Mouse (Mus musculus): Measurements from ENCODE around the gene Il13.

Il13 gene

GRCm38 (mm10) chr11:53634556-53634955, at the start of gene Il13:
Gene Il13, minus strand, starts transcription at chr11:53634702.
- no peak for DNase-seq (ENCODE audit: low spot score)

GRCm38 (mm10) chr11:53682994-53683530, 48.6 kb upstream of the Il13 start:
- DNase-seq (ENCODE audit: low spot score), result no peak

GRCm38 (mm10) chr11:53682170-53682569, 47.7 kb upstream of the Il13 start:
- DNase-seq (ENCODE audit: low spot score), result no peak

GRCm38 (mm10) chr11:53681686-53682085, 47.2 kb upstream of the Il13 start:
- DNase-seq (ENCODE audit: low spot score), result no peak

- DNase-seq (ENCODE audit: low spot score), result no peak
Observed at GRCm38 (mm10) chr11:53680141-53680540, 45.6 kb upstream of the Il13 start.

- DNase-seq (ENCODE audit: low spot score), result no peak
Observed at GRCm38 (mm10) chr11:53671414-53671813, 36.9 kb upstream of the Il13 start.

- DNase-seq (ENCODE audit: low spot score), result no peak
Observed at GRCm38 (mm10) chr11:53664091-53664490, 29.6 kb upstream of the Il13 start.

- no peak for DNase-seq (ENCODE audit: low spot score)
Observed at GRCm38 (mm10) chr11:53662794-53663674, 28.5 kb upstream of the Il13 start.

- DNase-seq (ENCODE audit: low spot score), result no peak
Observed at GRCm38 (mm10) chr11:53657828-53658227, 23.3 kb upstream of the Il13 start.

GRCm38 (mm10) chr11:53657381-53657780, 22.9 kb upstream of the Il13 start:
- no peak for DNase-seq (ENCODE audit: low spot score)

GRCm38 (mm10) chr11:53656558-53657202, 22.2 kb upstream of the Il13 start:
- DNase-seq (ENCODE audit: low spot score), result no peak

GRCm38 (mm10) chr11:53655043-53655442, 20.5 kb upstream of the Il13 start:
- DNase-seq (ENCODE audit: low spot score), result no peak

- DNase-seq (ENCODE audit: low spot score), result no peak
Observed at GRCm38 (mm10) chr11:53652427-53652826, 17.9 kb upstream of the Il13 start.

GRCm38 (mm10) chr11:53651441-53651840, 16.9 kb upstream of the Il13 start:
- DNase-seq (ENCODE audit: low spot score), result no peak

GRCm38 (mm10) chr11:53644017-53644416, 9.5 kb upstream of the Il13 start:
- no peak for DNase-seq (ENCODE audit: low spot score)

- no peak for DNase-seq (ENCODE audit: low spot score)
Observed at GRCm38 (mm10) chr11:53642744-53643279, 8.3 kb upstream of the Il13 start.

- DNase-seq (ENCODE audit: low spot score), result no peak
Observed at GRCm38 (mm10) chr11:53637803-53638260, 3.3 kb upstream of the Il13 start.

GRCm38 (mm10) chr11:53637046-53637802, 2.7 kb upstream of the Il13 start:
- DNase-seq (ENCODE audit: low spot score), result no peak

GRCm38 (mm10) chr11:53636183-53636646, 1.7 kb upstream of the Il13 start:
- peak; percentile 19 for DNase-seq (ENCODE audit: low spot score)

- DNase-seq (ENCODE audit: low spot score), result no peak
Observed at GRCm38 (mm10) chr11:53635590-53636182, 1.2 kb upstream of the Il13 start.

- DNase-seq (ENCODE audit: low spot score), result no peak
Observed at GRCm38 (mm10) chr11:53633644-53634043, 858 bp downstream of the Il13 start.

Measured in ovary, postnatal 36 days (tissue).